Mouse (Mus musculus): ENCODE data around the gene Ywhah. TPM values are rescaled to one million over a fixed set of nuclear protein-coding genes. Genes with fewer than 3 reads are reported as not detected.

Gene Ywhah
- 438 and 448 TPM in 2 replicates for polyA plus RNA-seq (2014; fragmentation: Nextera tagmentation; extraction: Ambion mirVana)

- Histone ChIP-seq H3K27me3 (ENCODE audit: control insufficient read depth, insufficient read depth, low read length) (no peaks in the 10 kb centered on the region), H3K4me1 (ENCODE audit: control insufficient read depth in 2 of 2, insufficient read depth in 2 of 2, low read length in 2 of 2) (peaks cover 13 to 44% of the 10 kb centered on the region in 2 experiments), H3K36me3 (ENCODE audit: control insufficient read depth, insufficient read depth, low read length) (peaks cover 15% of the 10 kb centered on the region), H3K4me2 (ENCODE audit: low read length) (peak within 1 kb of the TSS; percentile 88), H3K9me3 (ENCODE audit: control insufficient read depth, low read length) (no peaks in the 10 kb centered on the region), H3K4me3 (ENCODE audit: control insufficient read depth in 1 of 2, insufficient read depth in 1 of 2, low read depth in 1 of 2, low read length in 2 of 2) (peak within 1 kb of the TSS; percentile 67 to 92), H3K27ac (replicated peaks in 1 of 2; ENCODE audit: control insufficient read depth in 1 of 2, insufficient read depth in 1 of 2, low read depth in 2 of 2, low read length in 2 of 2) (peak within 1 kb of the TSS; percentile 98 to 100), H3K9ac (ENCODE audit: low read length) (peak within 1 kb of the TSS; percentile 98)
- under 1% methylated on average over 103 of the region's 121 CpGs for WGBS
- peak; percentile 94 for ATAC-seq (ENCODE audit: insufficient number of reproducible peaks, insufficient read depth, low FRiP score, low read depth)
Observed at GRCm38 (mm10) chr5:33018561-33019425, at the start of gene Ywhah. Gene Ywhah (plus strand): TSS chr5:33018816.

GRCm38 (mm10) chr5:32976541-32976940, 42.1 kb upstream of the Ywhah start:
- Histone ChIP-seq H3K27ac (replicated peaks in 1 of 2; ENCODE audit: control insufficient read depth in 1 of 2, insufficient read depth in 1 of 2, low read depth in 2 of 2, low read length in 2 of 2) (no peak overlapping the region), H3K27me3 (ENCODE audit: control insufficient read depth, insufficient read depth, low read length) (no peaks in the 10 kb centered on the region), H3K9me3 (ENCODE audit: control insufficient read depth, low read length) (no peaks in the 10 kb centered on the region), H3K4me1 (ENCODE audit: control insufficient read depth in 2 of 2, insufficient read depth in 2 of 2, low read length in 2 of 2) (peaks cover 0 to 3% of the 10 kb centered on the region in 2 experiments; a peak in 1 of 4 replicates), H3K4me2 (ENCODE audit: low read length) (no peak overlapping the region), H3K9ac (ENCODE audit: low read length) (no peak overlapping the region), H3K4me3 (ENCODE audit: control insufficient read depth in 1 of 2, insufficient read depth in 1 of 2, low read depth in 1 of 2, low read length in 2 of 2) (no peak overlapping the region), H3K36me3 (ENCODE audit: control insufficient read depth, insufficient read depth, low read length) (peaks cover 46% of the 10 kb centered on the region)
- no peak for ATAC-seq (ENCODE audit: insufficient number of reproducible peaks, insufficient read depth, low FRiP score, low read depth)
- WGBS: 76% methylated on average over 4 of the region's 4 CpGs

- Histone ChIP-seq H3K4me3 (ENCODE audit: control insufficient read depth in 1 of 2, insufficient read depth in 1 of 2, low read depth in 1 of 2, low read length in 2 of 2) (no peak overlapping the region), H3K27ac (replicated peaks in 1 of 2; ENCODE audit: control insufficient read depth in 1 of 2, insufficient read depth in 1 of 2, low read depth in 2 of 2, low read length in 2 of 2) (no peak overlapping the region), H3K9me3 (ENCODE audit: control insufficient read depth, low read length) (no peaks in the 10 kb centered on the region), H3K4me2 (ENCODE audit: low read length) (no peak overlapping the region), H3K9ac (ENCODE audit: low read length) (no peak overlapping the region), H3K27me3 (ENCODE audit: control insufficient read depth, insufficient read depth, low read length) (no peaks in the 10 kb centered on the region), H3K4me1 (ENCODE audit: control insufficient read depth in 2 of 2, insufficient read depth in 2 of 2, low read length in 2 of 2) (peaks cover 0 to 3% of the 10 kb centered on the region in 2 experiments; a peak in 1 of 4 replicates), H3K36me3 (ENCODE audit: control insufficient read depth, insufficient read depth, low read length) (peaks cover 48% of the 10 kb centered on the region)
- no peak for ATAC-seq (ENCODE audit: insufficient number of reproducible peaks, insufficient read depth, low FRiP score, low read depth)
Observed at GRCm38 (mm10) chr5:32977179-32977578, 41.4 kb upstream of the Ywhah start.

GRCm38 (mm10) chr5:32985379-32985778, 33.2 kb upstream of the Ywhah start:
- WGBS: 86% methylated on average over 1 of the region's 1 CpGs
- no peaks in the 10 kb centered on the region for H3K9me3 ChIP-seq (ENCODE audit: control insufficient read depth, low read length)
- no peak overlapping the region for H3K27ac ChIP-seq (replicated peaks in 1 of 2; ENCODE audit: control insufficient read depth in 1 of 2, insufficient read depth in 1 of 2, low read depth in 2 of 2, low read length in 2 of 2)
- no peak for ATAC-seq (ENCODE audit: insufficient number of reproducible peaks, insufficient read depth, low FRiP score, low read depth)
- peaks cover 8 to 18% of the 10 kb centered on the region in 2 experiments for H3K4me1 ChIP-seq (ENCODE audit: control insufficient read depth in 2 of 2, insufficient read depth in 2 of 2, low read length in 2 of 2)
- no peak overlapping the region for H3K9ac ChIP-seq (ENCODE audit: low read length)
- no peak overlapping the region for H3K4me2 ChIP-seq (ENCODE audit: low read length)
- H3K36me3 ChIP-seq (ENCODE audit: control insufficient read depth, insufficient read depth, low read length): peaks cover 53% of the 10 kb centered on the region
- no peaks in the 10 kb centered on the region for H3K27me3 ChIP-seq (ENCODE audit: control insufficient read depth, insufficient read depth, low read length)
- H3K4me3 ChIP-seq (ENCODE audit: control insufficient read depth in 1 of 2, insufficient read depth in 1 of 2, low read depth in 1 of 2, low read length in 2 of 2): no peak overlapping the region

- ATAC-seq (ENCODE audit: insufficient number of reproducible peaks, insufficient read depth, low FRiP score, low read depth): no peak
- Histone ChIP-seq H3K4me1 (ENCODE audit: control insufficient read depth in 2 of 2, insufficient read depth in 2 of 2, low read length in 2 of 2) (peaks cover 22 to 34% of the 10 kb centered on the region in 2 experiments), H3K9me3 (ENCODE audit: control insufficient read depth, low read length) (no peaks in the 10 kb centered on the region), H3K27me3 (ENCODE audit: control insufficient read depth, insufficient read depth, low read length) (no peaks in the 10 kb centered on the region), H3K36me3 (ENCODE audit: control insufficient read depth, insufficient read depth, low read length) (peaks cover 35% of the 10 kb centered on the region), H3K9ac (ENCODE audit: low read length) (peak overlapping the region; percentile 38), H3K4me3 (ENCODE audit: control insufficient read depth in 1 of 2, insufficient read depth in 1 of 2, low read depth in 1 of 2, low read length in 2 of 2) (no peak overlapping the region), H3K27ac (replicated peaks in 1 of 2; ENCODE audit: control insufficient read depth in 1 of 2, insufficient read depth in 1 of 2, low read depth in 2 of 2, low read length in 2 of 2) (peak overlapping the region in 1 of 2 experiments; percentile 25; a peak in 2 of 4 replicates), H3K4me2 (ENCODE audit: low read length) (no peak overlapping the region)
- WGBS: 64% methylated on average over 1 of the region's 1 CpGs
Observed at GRCm38 (mm10) chr5:32987873-32988272, 30.7 kb upstream of the Ywhah start.

- no peaks in the 10 kb centered on the region for H3K27me3 ChIP-seq (ENCODE audit: control insufficient read depth, insufficient read depth, low read length)
- peak overlapping the region; percentile 70 for H3K9ac ChIP-seq (ENCODE audit: low read length)
- peaks cover 18% of the 10 kb centered on the region for H3K36me3 ChIP-seq (ENCODE audit: control insufficient read depth, insufficient read depth, low read length)
- peak overlapping the region; percentile 84 to 95 for H3K27ac ChIP-seq (replicated peaks in 1 of 2; ENCODE audit: control insufficient read depth in 1 of 2, insufficient read depth in 1 of 2, low read depth in 2 of 2, low read length in 2 of 2)
- no peaks in the 10 kb centered on the region for H3K9me3 ChIP-seq (ENCODE audit: control insufficient read depth, low read length)
- peak; percentile 66 for ATAC-seq (ENCODE audit: insufficient number of reproducible peaks, insufficient read depth, low FRiP score, low read depth)
- peak overlapping the region; percentile 63 for H3K4me2 ChIP-seq (ENCODE audit: low read length)
- WGBS: 21% methylated on average over 13 of the region's 13 CpGs
- peak overlapping the region; percentile 0 to 21; a peak in 3 of 4 replicates for H3K4me3 ChIP-seq (ENCODE audit: control insufficient read depth in 1 of 2, insufficient read depth in 1 of 2, low read depth in 1 of 2, low read length in 2 of 2)
- peaks cover 22 to 38% of the 10 kb centered on the region in 2 experiments for H3K4me1 ChIP-seq (ENCODE audit: control insufficient read depth in 2 of 2, insufficient read depth in 2 of 2, low read length in 2 of 2)
Observed at GRCm38 (mm10) chr5:32989959-32990640, 28.5 kb upstream of the Ywhah start.

GRCm38 (mm10) chr5:32991152-32991551, 27.5 kb upstream of the Ywhah start:
- peak overlapping the region; percentile 63 for H3K4me2 ChIP-seq (ENCODE audit: low read length)
- WGBS: 35% methylated on average over 8 of the region's 8 CpGs
- ATAC-seq (ENCODE audit: insufficient number of reproducible peaks, insufficient read depth, low FRiP score, low read depth): peak; percentile 64
- no peaks in the 10 kb centered on the region for H3K9me3 ChIP-seq (ENCODE audit: control insufficient read depth, low read length)
- H3K27ac ChIP-seq (replicated peaks in 1 of 2; ENCODE audit: control insufficient read depth in 1 of 2, insufficient read depth in 1 of 2, low read depth in 2 of 2, low read length in 2 of 2): peak overlapping the region; percentile 84 to 95
- H3K9ac ChIP-seq (ENCODE audit: low read length): peak overlapping the region; percentile 70
- H3K4me3 ChIP-seq (ENCODE audit: control insufficient read depth in 1 of 2, insufficient read depth in 1 of 2, low read depth in 1 of 2, low read length in 2 of 2): no peak overlapping the region
- H3K36me3 ChIP-seq (ENCODE audit: control insufficient read depth, insufficient read depth, low read length): peaks cover 11% of the 10 kb centered on the region
- no peaks in the 10 kb centered on the region for H3K27me3 ChIP-seq (ENCODE audit: control insufficient read depth, insufficient read depth, low read length)
- peaks cover 22 to 38% of the 10 kb centered on the region in 2 experiments for H3K4me1 ChIP-seq (ENCODE audit: control insufficient read depth in 2 of 2, insufficient read depth in 2 of 2, low read length in 2 of 2)
